ENCODE assay signal across 8 mouse cellular contexts in genomic region chr2:35255885-35256833, GRCm38 (mm10). TPM values are rescaled to one million over a fixed set of nuclear protein-coding genes. Genes with fewer than 3 reads are reported as not detected.
DNase-seq lines count a peak whose midpoint lies in the region; ATAC-seq and TF ChIP-seq lines count a peak whose summit lies in the region.

Gene Gsn (plus strand): TSS chr2:35256380.

- no peaks in the 10 kb centered on the region for H3K9me3 ChIP-seq in heart, embryonic 12.5 days (replicated peaks)
- no peaks in the 10 kb centered on the region for H3K9me3 ChIP-seq in kidney, embryonic 16.5 days (ENCODE audit: low read length)
- H3K9me3 ChIP-seq in liver, embryonic 13.5 days (replicated peaks) = no peaks in the 10 kb centered on the region
- no peaks in the 10 kb centered on the region for H3K9me3 ChIP-seq in stomach, embryonic 15.5 days

- no peak for TF ChIP-seq CTCF in embryonic fibroblast, embryonic 13.5 days (IDR thresholded peaks at IDR 0.05; ENCODE audit: borderline replicate concordance, insufficient read depth, low read length)

- peak; percentile 91 for ATAC-seq in heart, embryonic 12.5 days (ENCODE audit: insufficient number of reproducible peaks, low FRiP score)
- ATAC-seq in kidney, embryonic 16.5 days (ENCODE audit: low FRiP score, low TSS enrichment) = peak; percentile 97
- ATAC-seq in liver, embryonic 13.5 days (ENCODE audit: low read depth) = peak; percentile 95
- ATAC-seq in stomach, embryonic 15.5 days (ENCODE audit: insufficient read depth, low FRiP score, low read depth) = peak; percentile 93

- peak within 1 kb of the TSS; percentile 94 for H3K4me3 ChIP-seq in embryonic fibroblast, embryonic 13.5 days (ENCODE audit: insufficient read depth, low read length)
- peak within 1 kb of the TSS; percentile 81 for H3K4me3 ChIP-seq in heart, embryonic 12.5 days
- peak within 1 kb of the TSS; percentile 65 for H3K4me3 ChIP-seq in kidney, embryonic 16.5 days (ENCODE audit: low read length)
- H3K4me3 ChIP-seq in liver, embryonic 13.5 days (replicated peaks) = peak within 1 kb of the TSS; percentile 55
- peak within 1 kb of the TSS; percentile 57 for H3K4me3 ChIP-seq in stomach, embryonic 15.5 days (replicated peaks)

- H3K9ac ChIP-seq in heart, embryonic 12.5 days = peak within 1 kb of the TSS; percentile 85
- H3K9ac ChIP-seq in kidney, embryonic 16.5 days (replicated peaks; ENCODE audit: low read length) = peak within 1 kb of the TSS; percentile 78
- peak within 1 kb of the TSS; percentile 60 for H3K9ac ChIP-seq in liver, embryonic 13.5 days
- peak within 1 kb of the TSS; percentile 38; the same call in 1 of the 2 replicates for H3K9ac ChIP-seq in stomach, embryonic 15.5 days

- DNase-seq in A20 (ENCODE audit: low read depth, low spot score) = peak; percentile 86
- DNase-seq in adrenal gland, adult 2 months = peak; percentile 94
- peak; percentile 68 for DNase-seq in liver, embryonic 13.5 days
- peak; percentile 48 to 71 for DNase-seq in natural killer cell, adult 2 months (ENCODE audit: low spot score in 2 of 2)

- 0 out of 2 replicates have a peak, but pooled peaks cover 10% of the 10 kb centered on the region for H3K27me3 ChIP-seq in heart, embryonic 12.5 days (replicated peaks)
- H3K27me3 ChIP-seq in kidney, embryonic 16.5 days (ENCODE audit: insufficient read depth, low read length) = no peaks in the 10 kb centered on the region
- peaks cover 37% of the 10 kb centered on the region for H3K27me3 ChIP-seq in liver, embryonic 13.5 days
- H3K27me3 ChIP-seq in stomach, embryonic 15.5 days (replicated peaks) = no peaks in the 10 kb centered on the region

- peak within 1 kb of the TSS; percentile 93 for H3K4me2 ChIP-seq in heart, embryonic 12.5 days
- peak within 1 kb of the TSS; percentile 88 for H3K4me2 ChIP-seq in kidney, embryonic 16.5 days (replicated peaks; ENCODE audit: low read depth, low read length)
- peak within 1 kb of the TSS; percentile 76 for H3K4me2 ChIP-seq in liver, embryonic 13.5 days
- H3K4me2 ChIP-seq in stomach, embryonic 15.5 days = peak within 1 kb of the TSS; percentile 89

- H3K36me3 ChIP-seq in heart, embryonic 12.5 days = no peaks in the 10 kb centered on the region
- H3K36me3 ChIP-seq in kidney, embryonic 16.5 days (ENCODE audit: insufficient read depth, low read length) = no peaks in the 10 kb centered on the region
- H3K36me3 ChIP-seq in liver, embryonic 13.5 days = no peaks in the 10 kb centered on the region
- no peaks in the 10 kb centered on the region for H3K36me3 ChIP-seq in stomach, embryonic 15.5 days

- peak; percentile 98 for TF ChIP-seq POLR2A in embryonic fibroblast, embryonic 13.5 days (IDR thresholded peaks at IDR 0.05; ENCODE audit: low read depth, low read length)

- H3K4me1 ChIP-seq in embryonic fibroblast, embryonic 13.5 days (ENCODE audit: control insufficient read depth, insufficient read depth, low read length) = peaks cover 10% of the 10 kb centered on the region
- H3K4me1 ChIP-seq in heart, embryonic 12.5 days (replicated peaks) = peaks cover 55% of the 10 kb centered on the region
- H3K4me1 ChIP-seq in kidney, embryonic 16.5 days (ENCODE audit: insufficient read depth, low read length) = peaks cover 48% of the 10 kb centered on the region
- H3K4me1 ChIP-seq in liver, embryonic 13.5 days (replicated peaks) = peaks cover 28% of the 10 kb centered on the region
- peaks cover 28% of the 10 kb centered on the region for H3K4me1 ChIP-seq in stomach, embryonic 15.5 days

- H3K27ac ChIP-seq in embryonic fibroblast, embryonic 13.5 days (ENCODE audit: insufficient read depth, low read length) = peak within 1 kb of the TSS; percentile 89
- H3K27ac ChIP-seq in heart, embryonic 12.5 days (ENCODE audit: poor library complexity, severe bottlenecking) = peak within 1 kb of the TSS; percentile 88; the same call in 1 of the 2 replicates
- no peak within 1 kb of the TSS for H3K27ac ChIP-seq in kidney, embryonic 16.5 days (ENCODE audit: low read length)
- H3K27ac ChIP-seq in liver, embryonic 13.5 days = no peak within 1 kb of the TSS
- peak within 1 kb of the TSS; percentile 52; the same call in 1 of the 2 replicates for H3K27ac ChIP-seq in stomach, embryonic 15.5 days

- 5% methylated on average over 54 of the region's 54 CpGs for WGBS in heart, embryonic 12.5 days
- 4% methylated on average over 54 of the region's 54 CpGs for whole genome bisulfite sequencing in kidney, embryonic 16.5 days
- 5% methylated on average over 50 of the region's 54 CpGs for WGBS in liver, embryonic 13.5 days (ENCODE audit: insufficient replicate concordance)
- 3% methylated on average over 54 of the region's 54 CpGs for WGBS in stomach, embryonic 15.5 days

RNA-seq across cellular contexts. Expression of gene Gsn, which starts in this region (rescaled TPM):
- total RNA-seq in adrenal gland, adult 2 months (2021) = 1,000 to 10,000 TPM in 1 of 2 experiments, 100 to 1,000 TPM in 1; 335 to 1,033 TPM
- 607 and 810 TPM in 2 replicates for polyA plus RNA-seq in adrenal gland, adult 2 months (2012; rRNA removed)
- polyA plus RNA-seq in embryonic fibroblast, embryonic 13.5 days (2011; ENCODE audit: insufficient read length, low read depth, missing spikeins) = 451 and 719 TPM in 2 replicates
- polyA plus RNA-seq in heart, embryonic 12.5 days (2016; fragmentation: Nextera tagmentation; extraction: Ambion mirVana) = 186 and 190 TPM in 2 replicates
- 149 and 165 TPM in 2 replicates for polyA plus RNA-seq in kidney, embryonic 16.5 days (2015; fragmentation: Nextera tagmentation; extraction: Ambion mirVana)
- polyA plus RNA-seq in liver, embryonic 13.5 days (2015; fragmentation: Nextera tagmentation; extraction: Ambion mirVana) = 77.4 and 92.5 TPM in 2 replicates
- polyA plus RNA-seq in stomach, embryonic 15.5 days (2015; fragmentation: Nextera tagmentation; extraction: Ambion mirVana) = 233 and 253 TPM in 2 replicates

Comparison
In these comparisons a context has a peak if more than half of its experiments do, and no peak if none do; other contexts are left out.
1. H3K27ac ChIP-seq: peak in embryonic fibroblast, embryonic 13.5 days (single experiment), heart, embryonic 12.5 days (single experiment) and stomach, embryonic 15.5 days (single experiment); none in kidney, embryonic 16.5 days (single experiment) and liver, embryonic 13.5 days (single experiment).
2. Peak in every context shown above with its lines, with median percentiles within 50 percentile points of each other: DNase-seq, H3K4me3 ChIP-seq, ATAC-seq, H3K4me2 ChIP-seq and H3K9ac ChIP-seq.